Mouse (Mus musculus) limb, embryonic 13.5 days (tissue): ENCODE data around the gene Rex1bd. TPM values are rescaled to one million over a fixed set of nuclear protein-coding genes. Genes with fewer than 3 reads are reported as not detected.

Experiments
- ATAC-seq: fragments of 200-750 bp; cut with Nextera tagmentation; 2 replicates; pipeline ENCODE4 v1.8.0; 2017; ENCODE audit warnings: low read depth, moderate number of reproducible peaks, moderate TSS enrichment; ENCODE audit not compliant: low FRiP score
- H3K27ac ChIP-seq: fragments of 300-500 bp; sonication (generic); 2 replicates; pipeline ENCODE4 v1.5.1; 2015; ENCODE audit warnings: inconsistent platforms, mild to moderate bottlenecking, moderate library complexity
- H3K27me3 ChIP-seq: fragments of 300-500 bp; sonication (generic); 2 replicates; pipeline ENCODE4 v1.6.1; 2015; ENCODE audit warnings: mild to moderate bottlenecking, inconsistent platforms
- H3K36me3 ChIP-seq: fragments of 300-500 bp; sonication (generic); 2 replicates; pipeline ENCODE4 v1.6.1; 2015; ENCODE audit warnings: inconsistent platforms, mild to moderate bottlenecking, moderate library complexity
- H3K4me1 ChIP-seq: fragments of 300-500 bp; sonication (generic); 2 replicates; pipeline ENCODE4 v1.6.1; 2015; ENCODE audit warnings: inconsistent platforms
- H3K4me2 ChIP-seq: fragments of 300-500 bp; sonication (generic); replicated peaks from 2 replicates; pipeline ENCODE4 v1.6.1; 2015; ENCODE audit warnings: inconsistent platforms, mild to moderate bottlenecking, moderate library complexity
- H3K4me3 ChIP-seq: fragments of 300-500 bp; sonication (generic); 2 replicates; pipeline ENCODE4 v1.5.1; 2015; ENCODE audit warnings: moderate library complexity, mild to moderate bottlenecking, inconsistent platforms
- H3K9ac ChIP-seq: fragments of 300-500 bp; sonication (generic); 2 replicates; pipeline ENCODE4 v1.6.1; 2015; ENCODE audit warnings: mild to moderate bottlenecking, inconsistent platforms
- H3K9me3 ChIP-seq: fragments of 300-500 bp; sonication (generic); 2 replicates; pipeline ENCODE4 v1.6.1; 2016; ENCODE audit warnings: inconsistent platforms
- WGBS: fragments of 180-500 bp; shearing (Covaris S2); methylation state at CpG from one replicate; pipeline ENCODE4 v1.1.7; 2015; 5-methylcytosine and 5-hydroxymethylcytosine counted together
- polyA plus RNA-seq: library from polyadenylated mRNA; unstranded; fragments of >200 nt; fragmentation: Nextera tagmentation; extraction: Ambion mirVana; gene quantifications from 2 replicates; pipeline ENCODE4 v1.2.1, GENCODE M21; 2015

Gene Rex1bd
- polyA plus RNA-seq, 1 experiment from 2014 or later = 139 TPM

- no peak within 1 kb of the TSS for H3K27ac ChIP-seq
These were observed 19.5 kb downstream of the Rex1bd start, which contains the start of gene Tmem59l for GRCm38 (mm10) chr8:70486941-70487520. Gene Tmem59l, minus strand, starts transcription at chr8:70487358.

GRCm38 (mm10) chr8:70486191-70486681 lies 20.3 kb downstream of the Rex1bd start:
- H3K4me2 ChIP-seq = peak overlapping the region; percentile 70; the same call in 1 of the 2 replicates
- no peak for ATAC-seq
- H3K4me1 ChIP-seq = peaks cover 50% of the 10 kb centered on the region

More at GRCm38 (mm10) chr8:70486941-70487520, 19.5 kb downstream of the Rex1bd start, which contains the start of gene Tmem59l:
- H3K36me3 ChIP-seq = no peaks in the 10 kb centered on the region
- H3K9me3 ChIP-seq = no peaks in the 10 kb centered on the region
- WGBS = 9% methylated on average over 32 of the region's 33 CpGs
- peak within 1 kb of the TSS; percentile 90 for H3K4me2 ChIP-seq
- H3K9ac ChIP-seq = peak within 1 kb of the TSS; percentile 62
- H3K27me3 ChIP-seq = peaks cover 67% of the 10 kb centered on the region
- ATAC-seq = no peak
- H3K4me1 ChIP-seq = peaks cover 58% of the 10 kb centered on the region
- peak within 1 kb of the TSS; percentile 40 for H3K4me3 ChIP-seq

GRCm38 (mm10) chr8:70482943-70483342 lies 23.6 kb downstream of the Rex1bd start:
- H3K4me1 ChIP-seq = peaks cover 18% of the 10 kb centered on the region

More at GRCm38 (mm10) chr8:70486191-70486681, 20.3 kb downstream of the Rex1bd start:
- 56% methylated on average over 7 of the region's 7 CpGs for WGBS
- Histone ChIP-seq H3K27ac (no peak overlapping the region), H3K4me3 (no peak overlapping the region), H3K27me3 (peaks cover 59% of the 10 kb centered on the region), H3K9me3 (no peaks in the 10 kb centered on the region), H3K36me3 (no peaks in the 10 kb centered on the region), H3K9ac (0 out of 2 replicates have a peak overlapping the region, but pooled peaks have one; percentile 19)

GRCm38 (mm10) chr8:70481908-70482307 lies 24.6 kb downstream of the Rex1bd start:
- H3K4me3 ChIP-seq = no peak overlapping the region
- ATAC-seq = no peak
- H3K27ac ChIP-seq = no peak overlapping the region
- WGBS = 77% methylated on average over 3 of the region's 3 CpGs
- no peak overlapping the region for H3K9ac ChIP-seq
- peaks cover 19% of the 10 kb centered on the region for H3K27me3 ChIP-seq
- no peak overlapping the region for H3K4me2 ChIP-seq
- H3K36me3 ChIP-seq = no peaks in the 10 kb centered on the region
- H3K4me1 ChIP-seq = peaks cover 18% of the 10 kb centered on the region
- H3K9me3 ChIP-seq = no peaks in the 10 kb centered on the region

More at GRCm38 (mm10) chr8:70482943-70483342, 23.6 kb downstream of the Rex1bd start:
- Histone ChIP-seq H3K36me3 (no peaks in the 10 kb centered on the region), H3K27me3 (peaks cover 27% of the 10 kb centered on the region), H3K4me2 (no peak overlapping the region), H3K9ac (no peak overlapping the region), H3K27ac (no peak overlapping the region), H3K9me3 (no peaks in the 10 kb centered on the region), H3K4me3 (no peak overlapping the region)
- no peak for ATAC-seq
- WGBS = 72% methylated on average over 2 of the region's 2 CpGs

- Histone ChIP-seq H3K4me3 (peak overlapping the region; percentile 74), H3K9ac (no peak overlapping the region), H3K27ac (no peak overlapping the region), H3K27me3 (no peaks in the 10 kb centered on the region), H3K36me3 (peaks cover 4% of the 10 kb centered on the region; the same call in 1 of the 2 replicates), H3K4me2 (peak overlapping the region; percentile 70), H3K4me1 (peaks cover 23% of the 10 kb centered on the region), H3K9me3 (no peaks in the 10 kb centered on the region)
- ATAC-seq = peak; percentile 21
- WGBS = 2% methylated on average over 21 of the region's 21 CpGs
These were observed 29.1 kb downstream of the Rex1bd start for GRCm38 (mm10) chr8:70477269-70477982.

GRCm38 (mm10) chr8:70476333-70477268 lies 30.0 kb downstream of the Rex1bd start, which contains the start of gene Klhl26:
Gene Klhl26, minus strand, starts transcription at chr8:70476968.
- H3K4me3 ChIP-seq = peak within 1 kb of the TSS; percentile 74
- no peaks in the 10 kb centered on the region for H3K27me3 ChIP-seq
- ATAC-seq = peak; percentile 92
- no peaks in the 10 kb centered on the region for H3K9me3 ChIP-seq
- H3K36me3 ChIP-seq = peaks cover 4% of the 10 kb centered on the region; the same call in 1 of the 2 replicates
- under 1% methylated on average over 53 of the region's 53 CpGs for WGBS
- H3K4me2 ChIP-seq = peak within 1 kb of the TSS; percentile 70
- no peak within 1 kb of the TSS for H3K27ac ChIP-seq
- H3K9ac ChIP-seq = peak within 1 kb of the TSS; percentile 89
- peaks cover 23% of the 10 kb centered on the region for H3K4me1 ChIP-seq

- Histone ChIP-seq H3K36me3 (peaks cover 9% of the 10 kb centered on the region), H3K9me3 (no peaks in the 10 kb centered on the region), H3K4me3 (no peak overlapping the region), H3K27me3 (no peaks in the 10 kb centered on the region), H3K4me1 (peaks cover 43% of the 10 kb centered on the region), H3K9ac (no peak overlapping the region), H3K4me2 (no peak overlapping the region), H3K27ac (no peak overlapping the region)
- 95% methylated on average over 7 of the region's 7 CpGs for WGBS
- no peak for ATAC-seq
These were observed 34.7 kb downstream of the Rex1bd start for GRCm38 (mm10) chr8:70471856-70472255.

- Histone ChIP-seq H3K36me3 (peaks cover 20% of the 10 kb centered on the region), H3K27ac (no peak overlapping the region), H3K4me2 (no peak overlapping the region), H3K4me1 (peaks cover 31% of the 10 kb centered on the region), H3K4me3 (no peak overlapping the region), H3K9ac (peak overlapping the region; percentile 21; the same call in 1 of the 2 replicates), H3K27me3 (no peaks in the 10 kb centered on the region), H3K9me3 (no peaks in the 10 kb centered on the region)
- 73% methylated on average over 2 of the region's 2 CpGs for WGBS
- ATAC-seq = no peak
These were observed 36.6 kb downstream of the Rex1bd start for GRCm38 (mm10) chr8:70469938-70470337.

GRCm38 (mm10) chr8:70469295-70469916 lies 37.1 kb downstream of the Rex1bd start:
- H3K27me3 ChIP-seq = no peaks in the 10 kb centered on the region
- 61% methylated on average over 10 of the region's 10 CpGs for WGBS
- peaks cover 31% of the 10 kb centered on the region for H3K4me1 ChIP-seq
- no peak overlapping the region for H3K4me2 ChIP-seq
- peaks cover 20% of the 10 kb centered on the region for H3K36me3 ChIP-seq
- H3K27ac ChIP-seq = no peak overlapping the region
- no peak for ATAC-seq
- H3K4me3 ChIP-seq = no peak overlapping the region
- no peak overlapping the region for H3K9ac ChIP-seq
- no peaks in the 10 kb centered on the region for H3K9me3 ChIP-seq

GRCm38 (mm10) chr8:70468733-70469132 lies 37.8 kb downstream of the Rex1bd start:
- H3K27ac ChIP-seq = no peak overlapping the region
- H3K4me2 ChIP-seq = no peak overlapping the region
- 90% methylated on average over 4 of the region's 4 CpGs for WGBS
- peaks cover 20% of the 10 kb centered on the region for H3K36me3 ChIP-seq
- no peak for ATAC-seq
- peaks cover 31% of the 10 kb centered on the region for H3K4me1 ChIP-seq
- H3K9me3 ChIP-seq = no peaks in the 10 kb centered on the region
- no peaks in the 10 kb centered on the region for H3K27me3 ChIP-seq
- H3K4me3 ChIP-seq = no peak overlapping the region
- H3K9ac ChIP-seq = no peak overlapping the region

GRCm38 (mm10) chr8:70467907-70468306 lies 38.6 kb downstream of the Rex1bd start:
- no peak overlapping the region for H3K9ac ChIP-seq
- H3K4me2 ChIP-seq = no peak overlapping the region
- H3K4me3 ChIP-seq = no peak overlapping the region
- peaks cover 38% of the 10 kb centered on the region for H3K4me1 ChIP-seq
- no peaks in the 10 kb centered on the region for H3K27me3 ChIP-seq
- no peak for ATAC-seq
- H3K27ac ChIP-seq = no peak overlapping the region
- WGBS = 65% methylated on average over 1 of the region's 1 CpGs
- no peaks in the 10 kb centered on the region for H3K9me3 ChIP-seq
- H3K36me3 ChIP-seq = peaks cover 20% of the 10 kb centered on the region
